Mouse (Mus musculus) gastrocnemius, postnatal 4 days (tissue): ENCODE measurements around the gene Vmn2r23. TPM values are rescaled to one million over a fixed set of nuclear protein-coding genes. Genes with fewer than 3 reads are reported as not detected.
"Not testable (repeated sequence)": the region's sequence is repeated elsewhere in the genome, so short reads cannot be mapped to it uniquely, and the experiment has no call there.

Source experiments
- DNase-seq, 2 experiments: peaks; one replicate each; pipeline ENCODE4 v3.0.0; 2021 to 2022; ENCODE audit warnings: low spot score in 2 of 2, mixed read lengths in 2 of 2
- long read RNA-seq, 2 experiments: library from polyadenylated mRNA; stranded (forward); transcript quantifications; one replicate each; pipeline ENCODE4 v2.0.0; 2021
- total RNA-seq, 2 experiments: library from RNA; stranded (reverse); gene quantifications; 2 replicates each; pipeline ENCODE4 v1.2.3; 2021

The Vmn2r23 gene
- total RNA-seq = not detected
- long read RNA-seq, experiment 1 = 0 reads
- long read RNA-seq, experiment 2 = 0 reads

DNA sequence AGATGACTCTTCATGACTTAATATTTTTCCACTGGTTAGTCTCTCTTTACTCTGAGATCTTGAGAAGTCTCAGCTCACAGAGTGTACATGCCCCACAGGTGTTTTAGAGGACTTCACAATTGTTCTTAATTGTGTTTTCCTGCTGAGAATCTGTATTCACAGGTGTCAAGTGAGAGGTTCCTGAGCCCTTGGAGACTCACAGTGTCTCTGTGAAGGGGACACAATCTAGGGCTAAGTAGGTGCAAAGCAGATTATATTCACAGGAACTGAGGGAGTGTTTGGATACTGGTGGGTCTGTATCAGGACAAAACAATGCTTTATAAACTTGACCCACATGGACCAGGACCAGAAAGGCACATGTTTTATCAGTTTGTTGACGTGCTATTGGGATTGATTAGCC lies at the start of gene Vmn2r23:
Vmn2r23 (plus strand) TSS at position 301 of the 400 bp plus-strand sequence.
- DNase-seq = no peak

DNA sequence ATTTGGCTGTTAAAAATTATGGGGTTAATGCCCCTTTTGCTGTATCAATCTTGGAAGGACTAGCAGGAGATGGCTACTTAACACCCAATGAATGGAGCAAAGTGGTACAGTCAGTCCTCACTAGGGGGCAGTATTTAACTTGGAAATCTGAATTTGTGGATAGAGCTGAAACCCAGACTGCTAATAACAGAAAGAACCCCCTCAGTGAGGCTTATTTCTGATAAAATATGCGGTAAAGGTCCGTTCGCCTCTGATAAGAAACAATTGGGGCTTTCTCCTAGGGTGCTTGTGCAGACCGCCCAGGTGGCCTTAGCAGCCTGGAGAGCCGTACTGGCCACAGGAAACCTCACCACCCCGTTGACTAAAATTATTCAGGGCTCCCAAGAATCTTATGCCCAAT lies 45.4 kb upstream of the Vmn2r23 start:
- no peak for DNase-seq

DNA sequence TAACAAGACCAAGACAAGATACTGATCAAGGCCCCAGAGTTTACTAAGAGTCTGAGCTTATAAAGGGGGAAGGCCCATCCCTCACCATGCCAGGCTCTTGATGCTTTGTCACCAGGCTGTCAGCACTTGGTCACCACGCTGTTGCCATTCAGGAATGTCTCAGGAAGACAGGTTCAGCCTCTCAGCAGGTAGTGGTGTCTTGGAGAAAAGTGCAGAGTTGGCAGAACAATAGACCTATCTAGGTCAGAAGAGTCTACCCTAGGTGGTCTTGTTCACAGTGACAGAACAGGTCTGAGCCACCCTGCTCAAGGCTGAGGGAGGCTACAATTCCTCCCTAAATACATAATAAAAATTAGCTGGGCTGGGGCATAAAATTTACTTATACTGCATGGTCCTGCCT lies 5.8 kb upstream of the Vmn2r23 start:
- DNase-seq = not testable (repeated sequence)

DNA sequence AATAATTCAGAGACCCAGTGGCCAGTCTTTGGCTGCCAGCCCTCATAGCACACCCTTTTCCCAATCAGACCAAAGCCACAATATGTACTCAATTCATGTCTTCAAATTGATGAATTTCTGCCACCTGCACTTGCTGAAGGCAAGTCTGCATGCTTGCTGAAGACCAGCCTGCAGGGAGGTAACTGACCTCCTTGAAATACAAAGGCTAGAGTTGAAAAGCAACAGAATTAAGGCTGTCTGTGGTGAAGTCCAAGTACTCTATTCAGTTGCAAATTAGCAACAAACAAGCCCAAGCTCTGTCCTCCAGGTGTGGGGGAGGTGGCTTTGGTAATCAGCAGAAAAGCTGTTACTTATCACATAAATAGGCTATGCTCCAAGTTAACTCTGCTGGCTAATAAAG lies 5.3 kb upstream of the Vmn2r23 start:
- DNase-seq = no peak

DNA sequence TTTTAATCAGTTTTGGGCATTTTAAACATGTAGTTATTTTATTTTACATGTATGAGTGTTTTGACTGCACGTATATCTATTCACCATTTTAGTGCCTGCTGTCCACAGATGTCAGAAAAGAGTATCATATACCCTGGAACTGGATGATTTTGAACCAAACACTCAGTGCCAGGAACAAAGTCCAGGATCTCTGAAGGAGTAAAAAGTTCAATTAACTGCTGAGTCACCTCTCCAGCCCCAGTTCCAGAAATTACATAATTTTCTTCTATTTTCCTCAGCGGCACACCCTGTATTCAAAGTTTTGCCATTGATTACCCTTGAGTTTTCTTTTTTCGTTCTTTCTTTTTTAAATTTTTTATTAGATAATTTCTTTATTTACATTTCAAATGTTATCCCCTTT lies 67.6 kb downstream of the Vmn2r23 start:
- no peak for DNase-seq

DNA sequence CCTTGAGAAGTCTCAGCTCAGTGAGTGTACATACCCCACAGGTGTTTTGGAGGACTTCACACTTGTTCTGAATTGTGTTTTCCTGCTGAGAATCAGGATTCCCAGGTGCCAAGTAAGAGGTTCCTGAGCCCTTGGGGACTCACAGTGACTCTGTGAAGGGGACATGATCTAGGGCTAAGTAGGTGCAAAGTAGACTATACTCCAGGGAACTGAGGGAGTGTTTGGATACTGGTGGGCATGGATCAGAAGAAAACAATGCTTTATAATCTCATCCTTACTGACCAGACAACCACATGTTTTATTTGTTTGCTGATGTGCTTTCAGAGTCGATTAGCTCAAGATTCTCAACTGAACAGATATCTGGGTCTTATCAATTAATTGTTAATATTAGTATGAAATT lies 76.1 kb downstream of the Vmn2r23 start, which contains the start of gene Vmn2r24:
Vmn2r24 (plus strand) TSS at position 301 of the 400 bp plus-strand sequence.
- DNase-seq = no peak

DNA sequence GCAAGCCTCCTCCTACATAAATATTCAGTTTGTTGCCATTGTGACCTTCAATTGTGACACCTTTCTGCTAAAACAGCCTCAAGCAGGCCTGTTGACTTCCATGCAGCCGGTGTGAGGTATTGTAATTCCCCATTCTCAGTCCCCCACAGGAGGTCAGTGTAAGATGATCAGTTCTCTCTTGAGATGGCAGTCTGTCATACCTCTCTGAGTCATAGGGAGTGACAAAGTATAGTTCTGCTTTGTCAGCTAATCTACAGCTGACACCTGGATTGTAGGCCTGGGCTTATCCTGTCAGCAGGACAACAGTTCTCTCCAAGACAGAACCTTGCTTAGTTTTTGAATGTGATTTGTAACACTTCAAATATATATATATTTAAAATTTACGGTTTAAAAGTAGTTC lies 82.4 kb downstream of the Vmn2r23 start:
- DNase-seq = no peak

DNA sequence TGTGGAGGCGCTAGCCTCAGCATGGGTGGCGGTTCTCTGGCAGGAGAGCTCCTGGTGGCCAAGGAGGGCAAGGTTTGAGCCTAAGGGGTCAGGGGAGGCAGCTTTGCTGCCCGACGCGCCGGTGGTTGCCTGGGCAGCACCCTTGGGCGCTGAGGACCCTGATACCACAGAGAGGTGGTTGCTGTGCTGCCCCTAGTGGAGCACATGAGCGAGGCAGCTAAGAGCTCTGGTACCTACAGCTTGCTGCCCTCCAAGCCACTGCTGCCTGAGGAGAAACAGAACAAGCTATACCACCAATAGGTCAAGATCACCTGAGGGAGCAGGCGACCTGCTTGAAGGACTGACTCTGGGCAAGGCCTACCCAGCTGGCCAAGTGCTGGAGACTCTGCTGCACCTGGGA lies 91.3 kb downstream of the Vmn2r23 start:
- no peak for DNase-seq

Other genes starting within 250 kb of the Vmn2r23 start
- gene Vmn2r21, start 169.3 kb upstream of the Vmn2r23 start, total RNA-seq = not detected
- gene Vmn2r22, start 51.9 kb upstream of the Vmn2r23 start, total RNA-seq = not detected
- gene Vmn2r24, start 76.2 kb downstream of the Vmn2r23 start, total RNA-seq = not detected
- gene Vmn2r25, start 150.8 kb downstream of the Vmn2r23 start, total RNA-seq = not detected